Mouse (Mus musculus): ENCODE data around the gene Lpin1. TPM values are rescaled to one million over a fixed set of nuclear protein-coding genes. Genes with fewer than 3 reads are reported as not detected.
A peak's percentile ranks its signal among the peaks of the same experiment; 100 is the strongest.

Gene Lpin1
- polyA plus RNA-seq, 1 experiment: 19.6 TPM

GRCm38 (mm10) chr12:16539965-16540661 lies 70.7 kb downstream of the Lpin1 start:
- H3K27ac ChIP-seq (ENCODE audit: insufficient read depth, low read depth, low read length): no peak overlapping the region
- H3K4me3 ChIP-seq (ENCODE audit: insufficient read depth, low read length): no peak overlapping the region
- TF ChIP-seq POLR2A (IDR thresholded peaks at IDR 0.05; ENCODE audit: borderline replicate concordance, low read depth, low read length) (no peak), CTCF (IDR thresholded peaks at IDR 0.05; ENCODE audit: low read depth, low read length) (no peak)
- no peaks in the 10 kb centered on the region for H3K4me1 ChIP-seq (ENCODE audit: control insufficient read depth, insufficient read depth, low read length)

- TF ChIP-seq POLR2A (IDR thresholded peaks at IDR 0.05; ENCODE audit: borderline replicate concordance, low read depth, low read length): no peak
- peak; percentile 65 for TF ChIP-seq CTCF (IDR thresholded peaks at IDR 0.05; ENCODE audit: low read depth, low read length)
- Histone ChIP-seq H3K4me3 (ENCODE audit: insufficient read depth, low read length) (peak overlapping the region; percentile 19; the same call in 1 of the 2 replicates), H3K4me1 (ENCODE audit: control insufficient read depth, insufficient read depth, low read length) (peaks cover 25% of the 10 kb centered on the region), H3K27ac (ENCODE audit: insufficient read depth, low read depth, low read length) (peak overlapping the region; percentile 69)
Observed at GRCm38 (mm10) chr12:16533331-16533828, 77.4 kb downstream of the Lpin1 start.

GRCm38 (mm10) chr12:16532860-16533230 lies 77.9 kb downstream of the Lpin1 start:
- no peak for TF ChIP-seq POLR2A (IDR thresholded peaks at IDR 0.05; ENCODE audit: borderline replicate concordance, low read depth, low read length)
- TF ChIP-seq CTCF (IDR thresholded peaks at IDR 0.05; ENCODE audit: low read depth, low read length): no peak
- peak overlapping the region; percentile 69 for H3K27ac ChIP-seq (ENCODE audit: insufficient read depth, low read depth, low read length)
- H3K4me1 ChIP-seq (ENCODE audit: control insufficient read depth, insufficient read depth, low read length): peaks cover 30% of the 10 kb centered on the region
- peak overlapping the region; percentile 19 for H3K4me3 ChIP-seq (ENCODE audit: insufficient read depth, low read length)

GRCm38 (mm10) chr12:16531956-16532859 lies 78.6 kb downstream of the Lpin1 start:
- peak overlapping the region; percentile 19 for H3K4me3 ChIP-seq (ENCODE audit: insufficient read depth, low read length)
- peaks cover 37% of the 10 kb centered on the region for H3K4me1 ChIP-seq (ENCODE audit: control insufficient read depth, insufficient read depth, low read length)
- peak overlapping the region; percentile 69 for H3K27ac ChIP-seq (ENCODE audit: insufficient read depth, low read depth, low read length)
- TF ChIP-seq POLR2A (IDR thresholded peaks at IDR 0.05; ENCODE audit: borderline replicate concordance, low read depth, low read length) (no peak), CTCF (IDR thresholded peaks at IDR 0.05; ENCODE audit: low read depth, low read length) (no peak)

GRCm38 (mm10) chr12:16528650-16529049 lies 82.1 kb downstream of the Lpin1 start:
- Histone ChIP-seq H3K27ac (ENCODE audit: insufficient read depth, low read depth, low read length) (no peak overlapping the region), H3K4me1 (ENCODE audit: control insufficient read depth, insufficient read depth, low read length) (peaks cover 51% of the 10 kb centered on the region), H3K4me3 (ENCODE audit: insufficient read depth, low read length) (no peak overlapping the region)
- TF ChIP-seq CTCF (IDR thresholded peaks at IDR 0.05; ENCODE audit: low read depth, low read length): no peak
- no peak for TF ChIP-seq POLR2A (IDR thresholded peaks at IDR 0.05; ENCODE audit: borderline replicate concordance, low read depth, low read length)

GRCm38 (mm10) chr12:16527941-16528340 lies 82.8 kb downstream of the Lpin1 start:
- Histone ChIP-seq H3K27ac (ENCODE audit: insufficient read depth, low read depth, low read length) (no peak overlapping the region), H3K4me3 (ENCODE audit: insufficient read depth, low read length) (no peak overlapping the region), H3K4me1 (ENCODE audit: control insufficient read depth, insufficient read depth, low read length) (peaks cover 49% of the 10 kb centered on the region)
- TF ChIP-seq POLR2A (IDR thresholded peaks at IDR 0.05; ENCODE audit: borderline replicate concordance, low read depth, low read length): no peak
- TF ChIP-seq CTCF (IDR thresholded peaks at IDR 0.05; ENCODE audit: low read depth, low read length): no peak

- H3K4me3 ChIP-seq (ENCODE audit: insufficient read depth, low read length): no peak overlapping the region
- peaks cover 43% of the 10 kb centered on the region for H3K4me1 ChIP-seq (ENCODE audit: control insufficient read depth, insufficient read depth, low read length)
- peak overlapping the region; percentile 62 for H3K27ac ChIP-seq (ENCODE audit: insufficient read depth, low read depth, low read length)
- TF ChIP-seq CTCF (IDR thresholded peaks at IDR 0.05; ENCODE audit: low read depth, low read length) (no peak), POLR2A (IDR thresholded peaks at IDR 0.05; ENCODE audit: borderline replicate concordance, low read depth, low read length) (no peak)
Observed at GRCm38 (mm10) chr12:16526862-16527261, 83.9 kb downstream of the Lpin1 start.

- H3K4me1 ChIP-seq (ENCODE audit: control insufficient read depth, insufficient read depth, low read length): peaks cover 36% of the 10 kb centered on the region
- H3K4me3 ChIP-seq (ENCODE audit: insufficient read depth, low read length): no peak overlapping the region
- peak overlapping the region; percentile 62 for H3K27ac ChIP-seq (ENCODE audit: insufficient read depth, low read depth, low read length)
- TF ChIP-seq POLR2A (IDR thresholded peaks at IDR 0.05; ENCODE audit: borderline replicate concordance, low read depth, low read length): no peak
- no peak for TF ChIP-seq CTCF (IDR thresholded peaks at IDR 0.05; ENCODE audit: low read depth, low read length)
Observed at GRCm38 (mm10) chr12:16526134-16526533, 84.6 kb downstream of the Lpin1 start.

GRCm38 (mm10) chr12:16515183-16515582 lies 95.6 kb downstream of the Lpin1 start:
- H3K4me1 ChIP-seq (ENCODE audit: control insufficient read depth, insufficient read depth, low read length): no peaks in the 10 kb centered on the region

More at GRCm38 (mm10) chr12:16515183-16515582, 95.6 kb downstream of the Lpin1 start:
- TF ChIP-seq POLR2A (IDR thresholded peaks at IDR 0.05; ENCODE audit: borderline replicate concordance, low read depth, low read length): no peak
- no peak for TF ChIP-seq CTCF (IDR thresholded peaks at IDR 0.05; ENCODE audit: low read depth, low read length)
- Histone ChIP-seq H3K4me3 (ENCODE audit: insufficient read depth, low read length) (no peak overlapping the region), H3K27ac (ENCODE audit: insufficient read depth, low read depth, low read length) (no peak overlapping the region)
